Mouse (Mus musculus) inflammation-experienced regulatory T-cells (primary cell): ENCODE results near the gene AC153137.1. TPM values are rescaled to one million over a fixed set of nuclear protein-coding genes. Genes with fewer than 3 reads are reported as not detected.

Source experiments
- polyA plus RNA-seq, 2 experiments: library from polyadenylated mRNA; unstranded; fragments of 100-300 nt; shearing (Covaris generic); gene quantifications; one replicate each; pipeline ENCODE4 v1.2.1; 2017

AC153137.1 gene
- not detected for polyA plus RNA-seq

GRCm38 (mm10) chr1:30977868-30978267, at the start of gene AC153137.1:
AC153137.1 (minus strand) TSS chr1:30977968.

Other genes with a start within 250 kb of the AC153137.1 start
- gene Phf3, start 104.0 kb downstream of the AC153137.1 start, polyA plus RNA-seq, result 10 to 100 TPM; 72.6 to 79.8 TPM
- not detected for gene Lgsn, start 198.4 kb upstream of the AC153137.1 start, polyA plus RNA-seq
- gene 4931428L18Rik, start 244.7 kb upstream of the AC153137.1 start, polyA plus RNA-seq, result under 1 TPM in 1 of 2 experiments, not detected in 1; 0.16 TPM
- gene Pih1d3, start 244.9 kb upstream of the AC153137.1 start, polyA plus RNA-seq, result not detected